Mouse (Mus musculus) hindbrain, embryonic 11.5 days (tissue): ENCODE measurements around the gene 1810049J17Rik. TPM values are rescaled to one million over a fixed set of nuclear protein-coding genes. Genes with fewer than 3 reads are reported as not detected.

Experiments
- ATAC-seq: fragments of 200-750 bp; cut with Nextera tagmentation; 2 replicates; pipeline ENCODE4 v1.8.0; 2017; ENCODE audit warnings: mild to moderate bottlenecking, moderate TSS enrichment, moderate library complexity; ENCODE audit not compliant: low FRiP score
- DNase-seq: peaks from one replicate; pipeline ENCODE4 v3.0.0-alpha.2; 2015; ENCODE audit warnings: low spot score
- H3K27ac ChIP-seq: fragments of 300-500 bp; sonication (generic); 2 replicates; pipeline ENCODE4 v1.5.1; 2014; ENCODE audit warnings: mild to moderate bottlenecking, low read depth, low read length
- H3K27me3 ChIP-seq: fragments of 300-500 bp; sonication (generic); 2 replicates; pipeline ENCODE4 v1.6.1; 2014; ENCODE audit warnings: mild to moderate bottlenecking, low read length, moderate library complexity, mixed read lengths; ENCODE audit not compliant: control insufficient read depth, insufficient read depth
- H3K36me3 ChIP-seq: fragments of 300-500 bp; sonication (generic); 2 replicates; pipeline ENCODE4 v1.6.1; 2014; ENCODE audit warnings: mild to moderate bottlenecking, low read length, moderate library complexity, mixed read lengths; ENCODE audit not compliant: control insufficient read depth, insufficient read depth
- H3K4me1 ChIP-seq: fragments of 300-500 bp; sonication (generic); replicated peaks from 2 replicates; pipeline ENCODE4 v1.6.1; 2014; ENCODE audit warnings: low read length, mixed read lengths; ENCODE audit not compliant: control insufficient read depth, insufficient read depth
- H3K4me2 ChIP-seq: fragments of 300-500 bp; sonication (generic); replicated peaks from 2 replicates; pipeline ENCODE4 v1.6.1; 2014; ENCODE audit warnings: mild to moderate bottlenecking, low read depth, low read length
- H3K4me3 ChIP-seq: fragments of 300-500 bp; sonication (generic); 2 replicates; pipeline ENCODE4 v1.5.1; 2014; ENCODE audit warnings: low read depth, low read length
- H3K9ac ChIP-seq: fragments of 300-500 bp; sonication (generic); 2 replicates; pipeline ENCODE4 v1.6.1; 2014; ENCODE audit warnings: low read depth, low read length
- H3K9me3 ChIP-seq: fragments of 300-500 bp; sonication (generic); 2 replicates; pipeline ENCODE4 v1.6.1; 2016; ENCODE audit warnings: low read length; ENCODE audit not compliant: control insufficient read depth
- WGBS: fragments of 180-500 bp; shearing (Covaris S2); extraction: QIAGEN DNeasy Blood & Tissue Kit; methylation state at CpG from one replicate; pipeline ENCODE4 v1.1.7; 2014; 5-methylcytosine and 5-hydroxymethylcytosine counted together
- polyA plus RNA-seq: library from polyadenylated mRNA; unstranded; fragments of >200 nt; fragmentation: Nextera tagmentation; extraction: Ambion mirVana; gene quantifications from 2 replicates; pipeline ENCODE4 v1.2.1, GENCODE M21; 2014

The 1810049J17Rik gene
- polyA plus RNA-seq, 1 experiment from 2014 or later: not detected

DNA sequence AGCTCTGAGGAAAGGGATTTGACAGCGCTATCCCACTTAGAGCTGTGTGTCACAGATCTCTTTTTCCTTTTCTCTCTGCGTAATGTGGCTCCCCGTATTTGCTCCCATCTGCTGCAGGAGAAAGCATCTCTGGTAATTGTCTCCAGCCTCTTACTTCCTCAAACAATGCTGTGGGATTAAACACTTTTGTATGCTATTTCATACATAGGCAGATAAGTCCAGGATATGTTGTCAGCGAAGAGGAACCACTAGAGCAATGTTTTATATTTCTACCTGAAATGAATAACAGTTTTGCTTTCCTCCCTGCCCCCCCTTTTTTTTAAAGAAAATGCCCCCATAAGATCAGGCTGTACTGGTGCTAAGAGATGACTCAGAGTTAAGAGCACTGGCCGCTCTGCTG, 13.2 kb downstream of the 1810049J17Rik start:
- ATAC-seq (no peak), DNase-seq (no peak)
- Histone ChIP-seq H3K4me3 (no peak overlapping the region), H3K4me2 (no peak overlapping the region), H3K36me3 (no peaks in the 10 kb centered on the region), H3K9ac (no peak overlapping the region), H3K9me3 (no peaks in the 10 kb centered on the region), H3K27ac (no peak overlapping the region), H3K4me1 (no peaks in the 10 kb centered on the region), H3K27me3 (no peaks in the 10 kb centered on the region)
- 96% methylated on average over 5 of the region's 5 CpGs for WGBS

DNA sequence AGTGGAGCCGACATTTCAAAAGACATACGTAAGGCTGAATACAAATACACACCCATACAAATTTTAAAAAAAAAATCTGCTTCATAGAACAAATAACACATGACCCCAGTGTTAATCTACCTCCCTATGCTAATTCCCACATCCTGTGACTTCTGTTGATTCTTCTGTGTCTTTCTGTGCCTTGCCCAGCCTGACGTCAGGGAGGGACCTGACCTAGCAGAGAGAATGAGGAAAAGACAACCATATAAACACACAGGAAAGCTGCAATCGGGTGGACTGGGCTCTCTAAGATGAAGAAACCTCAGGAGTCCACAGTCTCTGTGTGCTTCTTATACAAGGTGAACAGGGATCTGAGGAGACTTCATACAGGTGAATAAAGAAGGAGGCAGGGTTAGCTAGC, 14.6 kb downstream of the 1810049J17Rik start:
- Histone ChIP-seq H3K27ac (no peak overlapping the region), H3K36me3 (no peaks in the 10 kb centered on the region), H3K4me1 (no peaks in the 10 kb centered on the region), H3K9ac (no peak overlapping the region), H3K4me2 (no peak overlapping the region), H3K27me3 (no peaks in the 10 kb centered on the region), H3K4me3 (no peak overlapping the region), H3K9me3 (no peaks in the 10 kb centered on the region)
- ATAC-seq: no peak
- no peak for DNase-seq
- 75% methylated on average over 4 of the region's 4 CpGs for WGBS

DNA sequence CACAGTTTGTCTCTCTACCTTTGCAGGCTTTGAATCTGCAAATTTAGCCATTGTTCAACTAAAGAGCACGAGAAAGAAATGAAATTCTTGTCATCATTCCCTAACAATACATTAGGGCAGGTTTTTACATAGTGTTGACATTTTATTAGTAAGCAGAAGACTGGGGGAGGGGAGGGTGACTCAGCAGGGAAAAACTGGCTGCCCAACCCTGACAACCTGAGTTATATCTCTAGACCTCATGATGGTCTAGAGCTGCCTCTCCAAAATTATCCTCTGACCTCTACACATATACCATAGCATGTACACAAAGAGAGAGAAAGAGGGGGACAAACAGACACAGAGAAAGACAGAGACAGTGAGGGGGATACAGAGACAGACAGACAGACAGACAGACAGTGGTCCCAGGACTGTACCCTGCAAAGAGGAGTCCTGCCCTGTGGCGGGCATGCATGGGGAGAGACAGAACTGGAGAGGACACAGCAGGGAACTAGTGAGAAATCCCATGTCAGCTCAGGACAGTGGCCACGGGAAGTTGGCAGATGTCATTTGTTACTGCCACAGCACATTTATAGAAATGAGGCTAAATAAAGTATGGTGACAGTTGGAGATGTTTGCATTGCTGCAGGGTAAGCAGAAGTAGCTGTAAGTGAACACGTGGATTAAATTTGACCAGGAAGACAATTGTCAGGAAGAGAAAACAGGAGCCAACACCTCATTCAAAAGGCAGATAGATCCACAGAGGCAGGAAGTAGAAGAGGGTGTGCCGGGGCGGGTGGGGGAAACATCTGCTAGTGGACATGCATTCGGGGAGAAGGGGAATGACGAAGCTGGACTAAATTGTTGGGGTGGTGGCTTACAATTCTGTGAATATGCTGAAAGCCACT, 15.3 kb downstream of the 1810049J17Rik start:
- Histone ChIP-seq H3K27ac (no peak overlapping the region), H3K27me3 (no peaks in the 10 kb centered on the region), H3K9ac (no peak overlapping the region), H3K4me1 (no peaks in the 10 kb centered on the region), H3K4me3 (no peak overlapping the region), H3K4me2 (no peak overlapping the region), H3K9me3 (no peaks in the 10 kb centered on the region), H3K36me3 (no peaks in the 10 kb centered on the region)
- WGBS: 59% methylated on average over 8 of the region's 8 CpGs
- DNase-seq (no peak), ATAC-seq (no peak)

DNA sequence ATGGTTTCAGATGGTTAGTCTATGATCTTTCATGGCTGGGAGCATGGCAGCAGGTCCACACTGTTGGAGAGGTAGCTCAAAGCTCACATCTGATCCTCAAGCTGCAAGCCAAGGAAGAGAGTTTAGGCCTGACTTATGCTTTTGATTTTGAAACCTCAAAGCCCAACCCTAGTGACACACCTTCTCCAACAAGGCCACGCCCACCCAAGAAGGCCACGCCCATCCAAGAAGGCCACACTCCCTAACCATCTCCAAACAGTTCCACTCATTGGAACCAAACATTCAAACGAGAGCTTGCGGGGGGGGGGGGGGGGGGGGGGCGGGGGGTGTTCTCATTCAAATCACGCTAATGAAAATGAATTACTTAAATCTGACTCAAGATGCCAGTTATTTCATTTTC, 19.9 kb downstream of the 1810049J17Rik start:
- Histone ChIP-seq H3K4me2 (no peak overlapping the region), H3K27me3 (no peaks in the 10 kb centered on the region), H3K27ac (no peak overlapping the region), H3K9ac (no peak overlapping the region), H3K9me3 (no peaks in the 10 kb centered on the region), H3K4me1 (no peaks in the 10 kb centered on the region), H3K4me3 (no peak overlapping the region), H3K36me3 (no peaks in the 10 kb centered on the region)
- DNase-seq: no peak
- no peak for ATAC-seq
- WGBS: 74% methylated on average over 4 of the region's 6 CpGs

DNA sequence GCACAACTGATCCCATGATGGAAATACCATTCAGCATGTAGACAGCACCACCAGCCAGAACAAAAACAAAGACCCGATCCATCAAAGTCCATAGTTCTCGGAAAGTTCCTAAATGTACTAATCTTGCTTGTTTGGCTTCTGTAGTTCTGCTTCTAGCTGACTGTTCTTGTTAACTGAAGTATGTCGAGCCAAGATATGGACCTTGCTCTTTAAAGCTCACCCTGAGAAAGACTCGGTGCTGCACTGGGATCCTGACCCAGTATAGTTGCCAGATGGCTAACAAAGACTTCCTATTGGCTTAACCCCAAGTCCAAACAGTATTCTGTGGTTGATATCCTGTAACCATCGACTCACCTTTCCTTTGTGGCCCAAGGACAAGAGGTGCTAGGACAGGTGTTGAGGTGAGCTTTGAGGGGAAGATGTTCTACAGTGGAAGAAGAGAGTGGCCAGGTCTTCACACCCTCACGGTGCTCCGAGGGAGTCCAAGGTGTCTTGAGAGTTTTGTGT, 23.4 kb downstream of the 1810049J17Rik start:
- DNase-seq (no peak), ATAC-seq (no peak)
- Histone ChIP-seq H3K27me3 (no peaks in the 10 kb centered on the region), H3K4me2 (no peak overlapping the region), H3K4me1 (no peaks in the 10 kb centered on the region), H3K4me3 (no peak overlapping the region), H3K9ac (no peak overlapping the region), H3K9me3 (no peaks in the 10 kb centered on the region), H3K27ac (no peak overlapping the region), H3K36me3 (no peaks in the 10 kb centered on the region)
- WGBS: 89% methylated on average over 7 of the region's 7 CpGs

DNA sequence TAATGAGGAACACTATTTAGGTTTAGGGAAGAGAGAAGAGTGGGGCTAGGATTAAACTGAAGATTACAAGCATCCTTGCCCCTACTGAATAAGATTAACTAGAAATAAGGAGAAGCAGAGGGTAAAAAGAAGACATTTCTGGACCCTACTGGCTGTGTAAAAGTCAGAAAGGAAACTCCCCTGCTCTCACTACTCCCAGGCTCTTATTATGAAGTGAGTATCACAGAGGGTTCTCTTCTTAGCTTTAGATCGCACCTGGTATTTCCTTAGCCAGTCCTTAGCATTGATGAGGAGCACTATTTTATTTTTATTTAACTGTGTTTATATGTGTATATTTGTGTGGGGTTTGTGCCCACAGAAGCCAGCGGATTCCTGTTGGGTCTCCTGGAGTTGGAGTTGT, 25.5 kb downstream of the 1810049J17Rik start:
- Histone ChIP-seq H3K9me3 (no peaks in the 10 kb centered on the region), H3K36me3 (no peaks in the 10 kb centered on the region), H3K4me2 (no peak overlapping the region), H3K4me3 (no peak overlapping the region), H3K27ac (no peak overlapping the region), H3K4me1 (no peaks in the 10 kb centered on the region), H3K9ac (no peak overlapping the region), H3K27me3 (no peaks in the 10 kb centered on the region)
- no peak for DNase-seq
- no peak for ATAC-seq
- WGBS: 62% methylated on average over 2 of the region's 2 CpGs

DNA sequence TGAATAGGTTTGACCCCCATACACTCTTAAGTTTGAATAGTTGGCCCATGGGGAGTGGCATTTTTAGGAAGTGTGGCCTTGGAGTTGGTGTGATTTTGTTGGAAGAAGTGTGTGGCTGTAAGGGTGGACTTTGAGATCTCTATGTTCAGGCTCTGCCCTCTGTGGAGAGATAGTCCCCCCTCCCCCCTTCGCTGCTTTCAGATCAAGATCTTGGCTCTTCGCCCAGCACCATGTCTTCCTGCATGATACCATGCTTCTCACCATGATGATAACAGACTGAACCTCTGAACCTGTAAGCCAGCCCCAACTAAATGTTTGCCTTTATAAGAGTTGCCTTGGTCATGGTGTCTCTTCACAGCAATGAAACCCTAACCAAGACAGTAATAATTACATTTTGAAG, 29.9 kb downstream of the 1810049J17Rik start:
- Histone ChIP-seq H3K27ac (no peak overlapping the region), H3K27me3 (no peaks in the 10 kb centered on the region), H3K36me3 (no peaks in the 10 kb centered on the region), H3K9ac (no peak overlapping the region), H3K9me3 (no peaks in the 10 kb centered on the region), H3K4me2 (no peak overlapping the region), H3K4me3 (no peak overlapping the region), H3K4me1 (no peaks in the 10 kb centered on the region)
- DNase-seq (no peak), ATAC-seq (no peak)
- WGBS: 87% methylated on average over 2 of the region's 2 CpGs

DNA sequence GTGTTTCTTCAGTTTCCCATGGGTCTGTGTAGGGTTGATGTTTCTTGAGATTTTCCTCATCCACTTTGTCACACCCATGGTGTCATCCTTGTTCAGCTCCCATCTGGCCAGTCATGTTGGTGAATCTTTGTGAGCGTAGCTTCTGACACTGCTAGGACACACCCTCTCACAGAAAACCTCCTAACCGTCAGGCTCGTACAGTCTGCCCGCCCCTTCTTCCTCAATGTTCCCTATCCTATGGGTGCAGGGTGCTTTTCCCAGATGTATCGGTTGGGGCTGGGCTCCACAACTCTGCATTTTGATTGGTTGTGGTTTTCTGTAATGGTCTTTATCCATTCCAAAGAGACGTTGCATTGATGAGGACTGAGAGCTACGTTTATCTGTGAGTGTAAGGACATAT, 31.4 kb downstream of the 1810049J17Rik start:
- no peaks in the 10 kb centered on the region for H3K4me1 ChIP-seq
- H3K4me2 ChIP-seq: no peak overlapping the region
- no peaks in the 10 kb centered on the region for H3K9me3 ChIP-seq
- WGBS: 85% methylated on average over 7 of the region's 7 CpGs
- no peak overlapping the region for H3K4me3 ChIP-seq
- no peak overlapping the region for H3K27ac ChIP-seq
- ATAC-seq (no peak), DNase-seq (no peak)
- no peaks in the 10 kb centered on the region for H3K36me3 ChIP-seq
- no peak overlapping the region for H3K9ac ChIP-seq
- no peaks in the 10 kb centered on the region for H3K27me3 ChIP-seq

DNA sequence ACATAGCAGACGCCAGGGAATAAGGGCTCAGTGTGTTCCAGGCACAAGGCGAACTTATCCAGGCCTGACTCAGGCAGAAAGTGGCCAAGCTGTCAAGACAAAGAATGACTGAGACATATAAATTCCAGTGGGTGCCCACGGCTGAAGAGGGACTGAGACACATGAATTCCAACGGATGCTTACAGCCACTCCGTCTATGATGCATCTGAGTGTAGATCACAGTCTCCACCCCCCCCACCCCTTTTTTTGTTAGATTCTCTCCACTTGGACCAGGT, 36.2 kb downstream of the 1810049J17Rik start:
- no peak overlapping the region for H3K27ac ChIP-seq
- no peak for DNase-seq
- 83% methylated on average over 5 of the region's 5 CpGs for WGBS

More for the DNA sequence above, 36.2 kb downstream of the 1810049J17Rik start:
- H3K4me1 ChIP-seq: no peaks in the 10 kb centered on the region
- H3K4me3 ChIP-seq: no peak overlapping the region
- H3K27me3 ChIP-seq: no peaks in the 10 kb centered on the region
- ATAC-seq: no peak
- H3K36me3 ChIP-seq: no peaks in the 10 kb centered on the region
- H3K4me2 ChIP-seq: no peak overlapping the region
- H3K9ac ChIP-seq: no peak overlapping the region
- no peaks in the 10 kb centered on the region for H3K9me3 ChIP-seq
